Mouse (Mus musculus) limb, embryonic 11.5 days (tissue): ENCODE measurements around the gene Gm10491. TPM values are rescaled to one million over a fixed set of nuclear protein-coding genes. Genes with fewer than 3 reads are reported as not detected.
"Not testable (repeated sequence)": the region's sequence is repeated elsewhere in the genome, so short reads cannot be mapped to it uniquely, and the experiment has no call there.

Source experiments
- ATAC-seq: fragments of 200-750 bp; cut with Nextera tagmentation; 2 replicates; pipeline ENCODE4 v1.8.0; 2017; ENCODE audit warnings: low read depth; ENCODE audit not compliant: insufficient number of reproducible peaks, low FRiP score, low TSS enrichment
- DNase-seq: peaks from one replicate; pipeline ENCODE4 v3.0.0-alpha.2; 2015; ENCODE audit warnings: low spot score
- H3K27ac ChIP-seq: fragments of 300-500 bp; sonication (generic); replicated peaks from 2 replicates; pipeline ENCODE4 v1.5.1; 2014; ENCODE audit warnings: low read depth, mild to moderate bottlenecking, low read length
- H3K27me3 ChIP-seq: fragments of 300-500 bp; sonication (generic); 2 replicates; pipeline ENCODE4 v1.6.1; 2014; ENCODE audit warnings: mild to moderate bottlenecking, low read length, mixed read lengths; ENCODE audit not compliant: control insufficient read depth, insufficient read depth
- H3K36me3 ChIP-seq: fragments of 300-500 bp; sonication (generic); 2 replicates; pipeline ENCODE4 v1.6.1; 2014; ENCODE audit warnings: mild to moderate bottlenecking, low read length, moderate library complexity, mixed read lengths; ENCODE audit not compliant: control insufficient read depth, insufficient read depth
- H3K4me1 ChIP-seq: fragments of 300-500 bp; sonication (generic); 2 replicates; pipeline ENCODE4 v1.6.1; 2014; ENCODE audit warnings: low read length, mixed read lengths; ENCODE audit not compliant: control insufficient read depth, insufficient read depth
- H3K4me2 ChIP-seq: fragments of 300-500 bp; sonication (generic); 2 replicates; pipeline ENCODE4 v1.6.1; 2014; ENCODE audit warnings: low read depth, mild to moderate bottlenecking, moderate library complexity; ENCODE audit not compliant: severe bottlenecking
- H3K4me3 ChIP-seq: fragments of 300-500 bp; sonication (generic); 2 replicates; pipeline ENCODE4 v1.5.1; 2014; ENCODE audit warnings: low read depth, low read length
- H3K9ac ChIP-seq: fragments of 300-500 bp; sonication (generic); 2 replicates; pipeline ENCODE4 v1.6.1; 2014; ENCODE audit warnings: mild to moderate bottlenecking, low read length
- H3K9me3 ChIP-seq: fragments of 300-500 bp; sonication (generic); 2 replicates; pipeline ENCODE4 v1.6.1; 2016; ENCODE audit warnings: low read length; ENCODE audit not compliant: control insufficient read depth
- WGBS: fragments of 180-500 bp; shearing (Covaris S2); extraction: QIAGEN DNeasy Blood & Tissue Kit; methylation state at CpG from one replicate; pipeline ENCODE4 v1.1.7; 2014; 5-methylcytosine and 5-hydroxymethylcytosine counted together
- polyA plus RNA-seq: library from polyadenylated mRNA; unstranded; fragments of >200 nt; fragmentation: Nextera tagmentation; extraction: Ambion mirVana; gene quantifications from 2 replicates; pipeline ENCODE4 v1.2.1, GENCODE M21; 2014

The Gm10491 gene
- polyA plus RNA-seq, 1 experiment from 2014 or later = not detected

GRCm38 (mm10) chrX:7927116-7927515, 19.5 kb upstream of the Gm10491 start:
- Histone ChIP-seq H3K27ac (no peak overlapping the region), H3K4me3 (no peak overlapping the region), H3K4me2 (no peak overlapping the region), H3K9ac (no peak overlapping the region), H3K4me1 (no peaks in the 10 kb centered on the region), H3K36me3 (no peaks in the 10 kb centered on the region; the same call in 1 of the 2 replicates), H3K27me3 (peaks cover 47% of the 10 kb centered on the region), H3K9me3 (no peaks in the 10 kb centered on the region; the same call in 1 of the 2 replicates)
- WGBS = 24% methylated on average over 10 of the region's 10 CpGs
- DNase-seq (no peak), ATAC-seq (no peak)

- H3K27ac ChIP-seq = no peak overlapping the region
- H3K27me3 ChIP-seq = peaks cover 56% of the 10 kb centered on the region
- no peak for DNase-seq
- ATAC-seq = no peak
- H3K9ac ChIP-seq = no peak overlapping the region
- H3K36me3 ChIP-seq = no peaks in the 10 kb centered on the region; the same call in 1 of the 2 replicates
- WGBS = 66% methylated on average over 6 of the region's 6 CpGs
- no peak overlapping the region for H3K4me3 ChIP-seq
- H3K4me1 ChIP-seq = no peaks in the 10 kb centered on the region
- no peaks in the 10 kb centered on the region; the same call in 1 of the 2 replicates for H3K9me3 ChIP-seq
- H3K4me2 ChIP-seq = no peak overlapping the region
These were observed 18.6 kb upstream of the Gm10491 start for GRCm38 (mm10) chrX:7926266-7926665.

- Histone ChIP-seq H3K27me3 (peaks cover 58% of the 10 kb centered on the region), H3K4me3 (peak overlapping the region; percentile 19; the same call in 1 of the 2 replicates), H3K36me3 (no peaks in the 10 kb centered on the region), H3K9ac (no peak overlapping the region), H3K9me3 (no peaks in the 10 kb centered on the region; the same call in 1 of the 2 replicates), H3K4me2 (peak overlapping the region; percentile 33), H3K27ac (no peak overlapping the region), H3K4me1 (no peaks in the 10 kb centered on the region)
- no peak for ATAC-seq
- WGBS = 14% methylated on average over 20 of the region's 48 CpGs
- no peak for DNase-seq
These were observed 14.4 kb upstream of the Gm10491 start for GRCm38 (mm10) chrX:7922032-7922431.

GRCm38 (mm10) chrX:7919601-7920383, 12.2 kb upstream of the Gm10491 start, which contains the start of gene Pcsk1n:
Pcsk1n (plus strand) TSS chrX:7919822.
- Histone ChIP-seq H3K9ac (no peak within 1 kb of the TSS), H3K4me1 (no peaks in the 10 kb centered on the region), H3K36me3 (no peaks in the 10 kb centered on the region), H3K27me3 (peaks cover 41% of the 10 kb centered on the region), H3K9me3 (no peaks in the 10 kb centered on the region; the same call in 1 of the 2 replicates), H3K4me2 (peak within 1 kb of the TSS; percentile 35), H3K27ac (no peak within 1 kb of the TSS), H3K4me3 (peak within 1 kb of the TSS; percentile 14; the same call in 1 of the 2 replicates)
- DNase-seq (no peak), ATAC-seq (no peak)
- 16% methylated on average over 40 of the region's 40 CpGs for WGBS

- 71% methylated on average over 6 of the region's 6 CpGs for WGBS
- not testable (repeated sequence) for H3K4me1 ChIP-seq, H3K27ac ChIP-seq, DNase-seq, H3K4me2 ChIP-seq, ATAC-seq, H3K4me3 ChIP-seq, H3K36me3 ChIP-seq, H3K9ac ChIP-seq, H3K9me3 ChIP-seq
- H3K27me3 ChIP-seq = peaks cover 34% of the 10 kb centered on the region
These were observed 10.3 kb upstream of the Gm10491 start for GRCm38 (mm10) chrX:7917960-7918359.

GRCm38 (mm10) chrX:7915669-7916068, 8.0 kb upstream of the Gm10491 start:
- not testable (repeated sequence) for H3K27ac ChIP-seq, ATAC-seq, H3K4me2 ChIP-seq, H3K36me3 ChIP-seq, H3K9me3 ChIP-seq, H3K4me3 ChIP-seq, H3K9ac ChIP-seq, DNase-seq, H3K4me1 ChIP-seq
- 16% methylated on average over 3 of the region's 3 CpGs for WGBS
- peaks cover 13% of the 10 kb centered on the region for H3K27me3 ChIP-seq

- WGBS = 61% methylated on average over 6 of the region's 6 CpGs
- H3K4me3 ChIP-seq = no peak overlapping the region
- H3K4me1 ChIP-seq = no peaks in the 10 kb centered on the region
- DNase-seq = no peak
- no peak overlapping the region for H3K4me2 ChIP-seq
- H3K27me3 ChIP-seq = no peaks in the 10 kb centered on the region
- H3K36me3 ChIP-seq = peaks cover 2% of the 10 kb centered on the region; the same call in 1 of the 2 replicates
- H3K9me3 ChIP-seq = no peaks in the 10 kb centered on the region
- H3K9ac ChIP-seq = no peak overlapping the region
- no peak overlapping the region for H3K27ac ChIP-seq
- ATAC-seq = no peak
These were observed 2.8 kb upstream of the Gm10491 start for GRCm38 (mm10) chrX:7910473-7910872.

- not testable (repeated sequence) for DNase-seq
- 87% methylated on average over 4 of the region's 4 CpGs for WGBS
These were observed 1.6 kb upstream of the Gm10491 start, which contains the start of gene Gm10490 for GRCm38 (mm10) chrX:7909242-7909641. Gm10490 (plus strand) TSS chrX:7909542.

More at GRCm38 (mm10) chrX:7909242-7909641, 1.6 kb upstream of the Gm10491 start, which contains the start of gene Gm10490:
- not testable (repeated sequence) for ATAC-seq, H3K27me3 ChIP-seq, H3K36me3 ChIP-seq, H3K4me1 ChIP-seq, H3K9me3 ChIP-seq, H3K4me3 ChIP-seq, H3K27ac ChIP-seq, H3K4me2 ChIP-seq, H3K9ac ChIP-seq
